Mouse (Mus musculus): ENCODE measurements around the gene Ush1g. TPM values are rescaled to one million over a fixed set of nuclear protein-coding genes. Genes with fewer than 3 reads are reported as not detected.

Ush1g gene
- polyA plus RNA-seq, 1 experiment: 0.01 TPM

GRCm38 (mm10) chr11:115267061-115267883 is 54.6 kb downstream of the Ush1g start, which contains the start of gene Grin2c:
Gene Grin2c, minus strand, starts transcription at chr11:115267243.
- peaks cover 3% of the 10 kb centered on the region for H3K36me3 ChIP-seq (ENCODE audit: control insufficient read depth, insufficient read depth)
- H3K79me2 ChIP-seq (ENCODE audit: control insufficient read depth, insufficient read depth): no peaks in the 10 kb centered on the region
- TF ChIP-seq MAX (IDR thresholded peaks at IDR 0.05) (no peak), MYOG (IDR thresholded peaks at IDR 0.05; ENCODE audit: control insufficient read depth, extremely low read depth, insufficient read length) (no peak), MYOD1 (IDR thresholded peaks at IDR 0.05; ENCODE audit: control insufficient read depth, insufficient read length, low read depth) (no peak), USF1 (IDR thresholded peaks at IDR 0.05; ENCODE audit: low read depth) (no peak), CTCF (IDR thresholded peaks at IDR 0.05; ENCODE audit: control insufficient read depth, insufficient read depth, insufficient read length) (no peak), FOSL1 (IDR thresholded peaks at IDR 0.05; ENCODE audit: insufficient read depth, low read length, poor library complexity, severe bottlenecking) (no peak), CEBPB (IDR thresholded peaks at IDR 0.05; ENCODE audit: low read depth) (no peak)
- no peak within 1 kb of the TSS for H3K4me3 ChIP-seq (ENCODE audit: insufficient read depth, poor library complexity, severe bottlenecking)
- peaks cover 50% of the 10 kb centered on the region for H3K27me3 ChIP-seq (ENCODE audit: control insufficient read depth, insufficient read depth, insufficient read length)
- no peaks in the 10 kb centered on the region for H3K79me3 ChIP-seq (ENCODE audit: low read depth)
- no peak within 1 kb of the TSS for H3ac ChIP-seq (ENCODE audit: control insufficient read depth, insufficient read length, low read depth)

- no peaks in the 10 kb centered on the region for H3K79me3 ChIP-seq (ENCODE audit: low read depth)
- no peak overlapping the region for H3K4me3 ChIP-seq (ENCODE audit: insufficient read depth, poor library complexity, severe bottlenecking)
- TF ChIP-seq USF1 (IDR thresholded peaks at IDR 0.05; ENCODE audit: low read depth) (no peak), MAX (IDR thresholded peaks at IDR 0.05) (no peak), MYOG (IDR thresholded peaks at IDR 0.05; ENCODE audit: control insufficient read depth, extremely low read depth, insufficient read length) (no peak), MYOD1 (IDR thresholded peaks at IDR 0.05; ENCODE audit: control insufficient read depth, insufficient read length, low read depth) (no peak), CTCF (IDR thresholded peaks at IDR 0.05; ENCODE audit: control insufficient read depth, insufficient read depth, insufficient read length) (no peak), CEBPB (IDR thresholded peaks at IDR 0.05; ENCODE audit: low read depth) (no peak), FOSL1 (IDR thresholded peaks at IDR 0.05; ENCODE audit: insufficient read depth, low read length, poor library complexity, severe bottlenecking) (no peak)
- H3ac ChIP-seq (ENCODE audit: control insufficient read depth, insufficient read length, low read depth): no peak overlapping the region
- peaks cover 59% of the 10 kb centered on the region for H3K27me3 ChIP-seq (ENCODE audit: control insufficient read depth, insufficient read depth, insufficient read length)
- peaks cover 3% of the 10 kb centered on the region for H3K36me3 ChIP-seq (ENCODE audit: control insufficient read depth, insufficient read depth)
- no peaks in the 10 kb centered on the region for H3K79me2 ChIP-seq (ENCODE audit: control insufficient read depth, insufficient read depth)
Observed at GRCm38 (mm10) chr11:115266400-115266778, 55.5 kb downstream of the Ush1g start.

- Histone ChIP-seq H3K79me3 (ENCODE audit: low read depth) (no peaks in the 10 kb centered on the region), H3K27me3 (ENCODE audit: control insufficient read depth, insufficient read depth, insufficient read length) (peaks cover 64% of the 10 kb centered on the region)
Observed at GRCm38 (mm10) chr11:115265771-115266399, 56.0 kb downstream of the Ush1g start.

More at GRCm38 (mm10) chr11:115265771-115266399, 56.0 kb downstream of the Ush1g start:
- TF ChIP-seq CEBPB (IDR thresholded peaks at IDR 0.05; ENCODE audit: low read depth): no peak
- TF ChIP-seq FOSL1 (IDR thresholded peaks at IDR 0.05; ENCODE audit: insufficient read depth, low read length, poor library complexity, severe bottlenecking): no peak
- TF ChIP-seq MYOG (IDR thresholded peaks at IDR 0.05; ENCODE audit: control insufficient read depth, extremely low read depth, insufficient read length): no peak
- no peak for TF ChIP-seq CTCF (IDR thresholded peaks at IDR 0.05; ENCODE audit: control insufficient read depth, insufficient read depth, insufficient read length)
- TF ChIP-seq MYOD1 (IDR thresholded peaks at IDR 0.05; ENCODE audit: control insufficient read depth, insufficient read length, low read depth): no peak
- no peak for TF ChIP-seq USF1 (IDR thresholded peaks at IDR 0.05; ENCODE audit: low read depth)
- TF ChIP-seq MAX (IDR thresholded peaks at IDR 0.05): no peak
- Histone ChIP-seq H3ac (ENCODE audit: control insufficient read depth, insufficient read length, low read depth) (no peak overlapping the region), H3K4me3 (ENCODE audit: insufficient read depth, poor library complexity, severe bottlenecking) (no peak overlapping the region), H3K36me3 (ENCODE audit: control insufficient read depth, insufficient read depth) (peaks cover 3% of the 10 kb centered on the region), H3K79me2 (ENCODE audit: control insufficient read depth, insufficient read depth) (no peaks in the 10 kb centered on the region)

Other genes starting within 250 kb of the Ush1g start
- 0.07 TPM for gene Rab37, start 230.6 kb downstream of the Ush1g start, polyA plus RNA-seq (2012; fragmentation: generic; extraction: Trizol)
- not detected for gene Cd300lf, start 188.0 kb downstream of the Ush1g start, polyA plus RNA-seq (2012; fragmentation: generic; extraction: Trizol)
- 19.1 TPM for gene Slc9a3r1, start 158.7 kb downstream of the Ush1g start, polyA plus RNA-seq (2012; fragmentation: generic; extraction: Trizol)
- 6.6 TPM for gene Tmem104, start 134.6 kb downstream of the Ush1g start, polyA plus RNA-seq (2012; fragmentation: generic; extraction: Trizol)
- 9.1 TPM for gene Nat9, start 134.2 kb downstream of the Ush1g start, polyA plus RNA-seq (2012; fragmentation: generic; extraction: Trizol)
- gene Grin2c, start 54.8 kb downstream of the Ush1g start, polyA plus RNA-seq (2012; fragmentation: generic; extraction: Trizol): not detected
- gene Fdxr, start 45.0 kb downstream of the Ush1g start, polyA plus RNA-seq (2012; fragmentation: generic; extraction: Trizol): 10.7 TPM
- gene Fads6, start 24.4 kb downstream of the Ush1g start, polyA plus RNA-seq (2012; fragmentation: generic; extraction: Trizol): 0.21 TPM
- gene Otop2, start 14.9 kb downstream of the Ush1g start, polyA plus RNA-seq (2012; fragmentation: generic; extraction: Trizol): not detected
- not detected for gene Otop3, start 12.7 kb upstream of the Ush1g start, polyA plus RNA-seq (2012; fragmentation: generic; extraction: Trizol)
- 14.4 TPM for gene Hid1, start 45.7 kb upstream of the Ush1g start, polyA plus RNA-seq (2012; fragmentation: generic; extraction: Trizol)
- gene Cdr2l, start 59.9 kb upstream of the Ush1g start, polyA plus RNA-seq (2012; fragmentation: generic; extraction: Trizol): 23.2 TPM
- gene Mrpl58, start 81.7 kb upstream of the Ush1g start, polyA plus RNA-seq (2012; fragmentation: generic; extraction: Trizol): 186 TPM
- 530 TPM for gene Atp5h, start 97.9 kb upstream of the Ush1g start, polyA plus RNA-seq (2012; fragmentation: generic; extraction: Trizol)
- gene Kctd2, start 98.1 kb upstream of the Ush1g start, polyA plus RNA-seq (2012; fragmentation: generic; extraction: Trizol): 26.7 TPM
- not detected for gene Trim80, start 118.5 kb upstream of the Ush1g start, polyA plus RNA-seq (2012; fragmentation: generic; extraction: Trizol)
- gene Slc16a5, start 140.4 kb upstream of the Ush1g start, polyA plus RNA-seq (2012; fragmentation: generic; extraction: Trizol): 0.07 TPM
- gene Armc7, start 153.6 kb upstream of the Ush1g start, polyA plus RNA-seq (2012; fragmentation: generic; extraction: Trizol): 5.4 TPM
- gene Nt5c, start 169.8 kb upstream of the Ush1g start, polyA plus RNA-seq (2012; fragmentation: generic; extraction: Trizol): 109 TPM
- gene Jpt1, start 192.3 kb upstream of the Ush1g start, polyA plus RNA-seq (2012; fragmentation: generic; extraction: Trizol): 320 TPM
- gene Sumo2, start 214.2 kb upstream of the Ush1g start, polyA plus RNA-seq (2012; fragmentation: generic; extraction: Trizol): 384 TPM
- gene Nup85, start 242.4 kb upstream of the Ush1g start, polyA plus RNA-seq (2012; fragmentation: generic; extraction: Trizol): 110 TPM